Mouse (Mus musculus) megakaryocyte, embryonic 14.5 days (primary cell): ENCODE data around the gene Dnmt3b.

Experiments
- FLI1 ChIP-seq: IDR thresholded peaks from 2 replicates; pipeline ENCODE4 v1.6.1; 2012; ENCODE audit warnings: low read length, inconsistent platforms, mixed read lengths
- GATA1 ChIP-seq: IDR thresholded peaks from 3 replicates; pipeline ENCODE4 v1.6.1; 2012; ENCODE audit warnings: mixed read lengths, low read length, inconsistent platforms, borderline replicate concordance

GRCm38 (mm10) chr2:153650014-153650687 is 901 bp downstream of the Dnmt3b start:
- no peak for TF ChIP-seq GATA1
- TF ChIP-seq FLI1, result no peak
